Mouse (Mus musculus): ENCODE results near the gene Nudt19. TPM values are rescaled to one million over a fixed set of nuclear protein-coding genes. Genes with fewer than 3 reads are reported as not detected.

Nudt19 gene
- 10 to 100 TPM; 23.5 to 30.5 TPM for total RNA-seq (2023)

GRCm38 (mm10) chr7:35556205-35556603 lies at the start of gene Nudt19:
TSS of gene Nudt19 (minus strand) at chr7:35556304.

GRCm38 (mm10) chr7:35586055-35586905 lies 30.2 kb upstream of the Nudt19 start, which contains the start of gene Ankrd27:
TSS of gene Ankrd27 (plus strand) at chr7:35586244.

GRCm38 (mm10) chr7:35585191-35586054 lies 29.3 kb upstream of the Nudt19 start, which contains the start of gene Rgs9bp:
TSS of gene Rgs9bp (minus strand) at chr7:35585582.

GRCm38 (mm10) chr7:35537562-35537961 lies 18.5 kb downstream of the Nudt19 start, which contains the start of gene Tdrd12:
TSS of gene Tdrd12 (minus strand) at chr7:35537745.

Other genes with a start within 250 kb of the Nudt19 start
- gene Gpatch1, start 237.9 kb downstream of the Nudt19 start, total RNA-seq (2023): 10 to 100 TPM; 15.5 to 16.5 TPM
- gene Rhpn2, start 222.1 kb downstream of the Nudt19 start, total RNA-seq (2023): not detected
- gene Faap24, start 159.5 kb downstream of the Nudt19 start, total RNA-seq (2023): 10 to 100 TPM in 1 of 2 experiments, 1 to 10 TPM in 1; 9.2 to 11.8 TPM
- gene Cep89, start 159.3 kb downstream of the Nudt19 start, total RNA-seq (2023): 10 to 100 TPM; 10.4 to 13.3 TPM
- gene Slc7a9, start 107.5 kb downstream of the Nudt19 start, total RNA-seq (2023): not detected
- not detected for gene Tdrd12, start 18.6 kb downstream of the Nudt19 start, total RNA-seq (2023)
- gene Rgs9bp, start 29.3 kb upstream of the Nudt19 start, total RNA-seq (2023): under 1 TPM; 0.18 to 0.26 TPM
- 10 to 100 TPM; 45.3 to 61.6 TPM for gene Ankrd27, start 29.9 kb upstream of the Nudt19 start, total RNA-seq (2023)
- 10 to 100 TPM; 59.5 to 60.1 TPM for gene Pdcd5, start 91.2 kb upstream of the Nudt19 start, total RNA-seq (2023)
- 10 to 100 TPM; 45.6 to 54.1 TPM for gene Dpy19l3, start 198.2 kb upstream of the Nudt19 start, total RNA-seq (2023)
- 10 to 100 TPM; 57.7 to 61.5 TPM for gene Zfp507, start 246.7 kb upstream of the Nudt19 start, total RNA-seq (2023)